Mouse (Mus musculus): ENCODE results near the gene Nudt9.
"Not testable (repeated sequence)": the region's sequence is repeated elsewhere in the genome, so short reads cannot be mapped to it uniquely, and the experiment has no call there.

The Nudt9 gene

GRCm38 (mm10) chr5:104046256-104047199 lies at the start of gene Nudt9:
Gene Nudt9 (plus strand): TSS chr5:104046306.
- DNase-seq (ENCODE audit: low spot score in 2 of 2) = peak; percentile 98 to 99

- no peak for DNase-seq (ENCODE audit: low spot score in 2 of 2)
These were observed 47.4 kb upstream of the Nudt9 start for GRCm38 (mm10) chr5:103998739-103999138.

GRCm38 (mm10) chr5:103999738-104000137 lies 46.4 kb upstream of the Nudt9 start:
- peak; percentile 64 for DNase-seq (ENCODE audit: low spot score in 2 of 2)

- no peak for DNase-seq (ENCODE audit: low spot score in 2 of 2)
These were observed 43.4 kb upstream of the Nudt9 start for GRCm38 (mm10) chr5:104002549-104003255.

GRCm38 (mm10) chr5:104003256-104003931 lies 42.7 kb upstream of the Nudt9 start:
- no peak for DNase-seq (ENCODE audit: low spot score in 2 of 2)

GRCm38 (mm10) chr5:104003955-104004354 lies 42.2 kb upstream of the Nudt9 start:
- no peak for DNase-seq (ENCODE audit: low spot score in 2 of 2)

- no peak for DNase-seq (ENCODE audit: low spot score in 2 of 2)
These were observed 39.3 kb upstream of the Nudt9 start for GRCm38 (mm10) chr5:104006811-104007210.

- no peak for DNase-seq (ENCODE audit: low spot score in 2 of 2)
These were observed 38.3 kb upstream of the Nudt9 start for GRCm38 (mm10) chr5:104007801-104008200.

GRCm38 (mm10) chr5:104009421-104009820 lies 36.7 kb upstream of the Nudt9 start:
- DNase-seq (ENCODE audit: low spot score in 2 of 2) = no peak

GRCm38 (mm10) chr5:104010261-104010660 lies 35.8 kb upstream of the Nudt9 start:
- no peak for DNase-seq (ENCODE audit: low spot score in 2 of 2)

- no peak for DNase-seq (ENCODE audit: low spot score in 2 of 2)
These were observed 34.7 kb upstream of the Nudt9 start for GRCm38 (mm10) chr5:104011419-104011818.

GRCm38 (mm10) chr5:104021597-104022378 lies 24.3 kb upstream of the Nudt9 start, which contains the start of gene Hsd17b11:
Gene Hsd17b11 (minus strand): TSS chr5:104021919.
- peak; percentile 82 for DNase-seq (ENCODE audit: low spot score in 2 of 2)

GRCm38 (mm10) chr5:104022558-104022957 lies 23.5 kb upstream of the Nudt9 start:
- DNase-seq (ENCODE audit: low spot score in 2 of 2) = no peak

GRCm38 (mm10) chr5:104023289-104024020 lies 22.7 kb upstream of the Nudt9 start:
- DNase-seq (ENCODE audit: low spot score in 2 of 2) = no peak

GRCm38 (mm10) chr5:104024193-104024592 lies 21.9 kb upstream of the Nudt9 start:
- not testable (repeated sequence) for DNase-seq (ENCODE audit: low spot score in 2 of 2)

- DNase-seq (ENCODE audit: low spot score in 2 of 2) = no peak
These were observed 21.3 kb upstream of the Nudt9 start for GRCm38 (mm10) chr5:104024762-104025161.

- no peak for DNase-seq (ENCODE audit: low spot score in 2 of 2)
These were observed 20.8 kb upstream of the Nudt9 start for GRCm38 (mm10) chr5:104025245-104025854.

GRCm38 (mm10) chr5:104032434-104033097 lies 13.5 kb upstream of the Nudt9 start:
- no peak for DNase-seq (ENCODE audit: low spot score in 2 of 2)

- no peak for DNase-seq (ENCODE audit: low spot score in 2 of 2)
These were observed 11.0 kb upstream of the Nudt9 start for GRCm38 (mm10) chr5:104035066-104035465.

- DNase-seq (ENCODE audit: low spot score in 2 of 2) = no peak
These were observed 10.3 kb upstream of the Nudt9 start for GRCm38 (mm10) chr5:104035824-104036223.

Measured in spleen, postnatal 36 days (tissue).